Mouse (Mus musculus) heart, embryonic 16.5 days (tissue): Measurements from ENCODE around the gene Myom3. TPM values are rescaled to one million over a fixed set of nuclear protein-coding genes. Genes with fewer than 3 reads are reported as not detected.

Source experiments
- ATAC-seq: fragments of 200-750 bp; cut with Nextera tagmentation; replicated peaks from 2 replicates; pipeline ENCODE4 v1.8.0; 2017; ENCODE audit warnings: moderate number of reproducible peaks; ENCODE audit not compliant: insufficient read depth, low FRiP score; ENCODE audit errors: extremely low read depth
- H3K27ac ChIP-seq: fragments of 300-500 bp; sonication (generic); 2 replicates; pipeline ENCODE4 v1.5.1; 2014; ENCODE audit warnings: mild to moderate bottlenecking, low read length, control low read depth, moderate library complexity
- H3K27me3 ChIP-seq: fragments of 300-500 bp; sonication (generic); 2 replicates; pipeline ENCODE4 v1.6.1; 2014; ENCODE audit warnings: low read length, mixed read lengths; ENCODE audit not compliant: control insufficient read depth, insufficient read depth
- H3K36me3 ChIP-seq: fragments of 300-500 bp; sonication (generic); 2 replicates; pipeline ENCODE4 v1.6.1; 2014; ENCODE audit not compliant: control insufficient read depth, insufficient read depth
- H3K4me1 ChIP-seq: fragments of 300-500 bp; sonication (generic); 2 replicates; pipeline ENCODE4 v1.6.1; 2014; ENCODE audit warnings: low read length, mixed read lengths; ENCODE audit not compliant: control insufficient read depth, insufficient read depth
- H3K4me2 ChIP-seq: fragments of 300-500 bp; sonication (generic); 2 replicates; pipeline ENCODE4 v1.6.1; 2014; ENCODE audit warnings: low read depth, mild to moderate bottlenecking, control low read depth, low read length
- H3K4me3 ChIP-seq: fragments of 300-500 bp; sonication (generic); 2 replicates; pipeline ENCODE4 v1.5.1; 2014; ENCODE audit warnings: mild to moderate bottlenecking, control low read depth, low read length
- H3K9ac ChIP-seq: fragments of 300-500 bp; sonication (generic); 2 replicates; pipeline ENCODE4 v1.6.1; 2014; ENCODE audit warnings: low read length, control low read depth
- H3K9me3 ChIP-seq: fragments of 300-500 bp; sonication (generic); replicated peaks from 2 replicates; pipeline ENCODE4 v1.6.1; 2016; ENCODE audit warnings: low read length; ENCODE audit not compliant: control insufficient read depth
- WGBS: fragments of 180-500 bp; shearing (Covaris S2); extraction: QIAGEN DNeasy Blood & Tissue Kit; methylation state at CpG from one replicate; pipeline ENCODE4 v1.1.7; 2014; 5-methylcytosine and 5-hydroxymethylcytosine counted together
- polyA plus RNA-seq: library from polyadenylated mRNA; unstranded; fragments of >200 nt; fragmentation: Nextera tagmentation; extraction: Ambion mirVana; gene quantifications from 2 replicates; pipeline ENCODE4 v1.2.1, GENCODE M21; 2015

The Myom3 gene
- polyA plus RNA-seq, 1 experiment from 2014 or later = 0.58 TPM

GRCm38 (mm10) chr4:135752106-135752778 is 7.3 kb upstream of the Myom3 start:
- H3K4me1 ChIP-seq = no peaks in the 10 kb centered on the region
- WGBS = 75% methylated on average over 7 of the region's 7 CpGs
- no peak overlapping the region for H3K4me3 ChIP-seq
- peaks cover 11% of the 10 kb centered on the region for H3K9me3 ChIP-seq
- no peak overlapping the region for H3K27ac ChIP-seq
- no peak overlapping the region for H3K9ac ChIP-seq
- H3K27me3 ChIP-seq = no peaks in the 10 kb centered on the region
- H3K36me3 ChIP-seq = no peaks in the 10 kb centered on the region
- ATAC-seq = no peak
- H3K4me2 ChIP-seq = no peak overlapping the region

DNA sequence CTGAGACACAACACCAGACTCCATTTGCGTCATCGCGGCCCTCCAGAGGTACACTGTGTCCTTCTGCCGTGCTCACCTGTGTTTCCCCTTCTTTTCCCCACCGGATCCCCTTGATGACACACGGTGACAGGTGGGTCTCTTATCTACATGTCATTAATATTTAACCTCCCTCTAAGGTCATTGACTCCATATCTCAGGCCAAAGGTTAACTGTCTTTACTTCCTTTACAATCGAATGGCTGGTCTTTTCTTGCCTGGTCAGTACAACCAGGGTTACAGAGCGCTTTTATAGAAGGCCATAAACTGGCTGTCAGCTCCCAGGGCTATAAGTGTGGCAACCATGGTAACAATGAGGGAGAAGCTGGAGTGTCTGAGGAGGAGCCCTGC is 6.7 kb upstream of the Myom3 start:
- Histone ChIP-seq H3K4me2 (no peak overlapping the region), H3K27me3 (no peaks in the 10 kb centered on the region), H3K9ac (no peak overlapping the region), H3K9me3 (peaks cover 11% of the 10 kb centered on the region), H3K4me1 (no peaks in the 10 kb centered on the region), H3K27ac (no peak overlapping the region), H3K36me3 (no peaks in the 10 kb centered on the region), H3K4me3 (no peak overlapping the region)
- no peak for ATAC-seq
- 70% methylated on average over 8 of the region's 8 CpGs for WGBS

GRCm38 (mm10) chr4:135758331-135758730 is 1.2 kb upstream of the Myom3 start:
- H3K27me3 ChIP-seq = no peaks in the 10 kb centered on the region
- no peak overlapping the region for H3K9ac ChIP-seq
- 37% methylated on average over 4 of the region's 4 CpGs for WGBS
- H3K9me3 ChIP-seq = peaks cover 11% of the 10 kb centered on the region
- ATAC-seq = no peak
- peaks cover 6% of the 10 kb centered on the region for H3K4me1 ChIP-seq
- no peak overlapping the region for H3K4me3 ChIP-seq
- H3K4me2 ChIP-seq = no peak overlapping the region
- no peaks in the 10 kb centered on the region for H3K36me3 ChIP-seq
- no peak overlapping the region for H3K27ac ChIP-seq

DNA sequence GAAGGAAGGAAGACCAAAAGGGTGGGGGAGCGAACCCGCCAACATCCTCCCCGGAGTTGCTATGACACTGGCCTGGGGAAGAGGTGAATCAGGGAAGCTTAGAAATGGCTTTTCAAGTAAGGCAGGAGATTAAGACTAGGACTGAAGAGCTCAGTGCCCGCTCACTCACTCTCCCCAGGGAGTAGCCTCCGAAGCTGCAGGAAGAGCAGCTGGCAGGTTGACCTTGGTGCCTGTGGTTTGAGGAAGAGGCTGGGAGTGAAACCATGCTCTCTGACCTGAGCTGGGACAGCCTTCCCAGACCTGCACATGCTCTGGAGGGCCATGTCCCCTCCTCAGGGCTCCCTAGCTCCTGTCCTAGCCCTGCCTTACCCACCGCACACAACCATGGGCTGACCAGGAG is 690 bp upstream of the Myom3 start:
- no peak overlapping the region for H3K4me3 ChIP-seq
- 51% methylated on average over 6 of the region's 6 CpGs for WGBS
- ATAC-seq = no peak

DNA sequence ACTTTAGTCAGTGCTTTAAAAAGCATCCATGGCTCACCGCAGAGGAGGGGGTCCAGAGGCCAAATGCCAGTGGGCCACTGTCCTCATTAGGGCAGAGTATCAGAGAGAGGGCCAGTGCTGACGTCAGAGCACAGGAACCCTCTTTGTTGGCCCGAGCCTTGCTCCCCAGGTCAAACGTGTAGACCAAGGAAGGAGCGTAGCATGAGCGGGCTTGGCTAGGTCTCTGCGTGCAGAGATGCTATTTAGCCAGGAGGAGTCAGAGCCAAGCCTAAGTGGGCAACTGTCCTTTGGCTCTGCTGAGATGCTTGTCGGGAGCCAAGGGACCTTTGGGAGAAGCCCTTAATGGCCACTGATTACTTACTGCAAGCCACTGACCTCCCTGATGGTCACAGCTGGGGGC is 1.5 kb downstream of the Myom3 start:
- peaks cover 6% of the 10 kb centered on the region for H3K4me1 ChIP-seq
- H3K9ac ChIP-seq = no peak overlapping the region
- no peaks in the 10 kb centered on the region for H3K27me3 ChIP-seq
- H3K4me3 ChIP-seq = no peak overlapping the region
- H3K9me3 ChIP-seq = no peaks in the 10 kb centered on the region
- H3K4me2 ChIP-seq = no peak overlapping the region
- 72% methylated on average over 8 of the region's 8 CpGs for WGBS
- no peak overlapping the region for H3K27ac ChIP-seq
- ATAC-seq = no peak
- H3K36me3 ChIP-seq = no peaks in the 10 kb centered on the region

More for the DNA sequence above, 690 bp upstream of the Myom3 start:
- Histone ChIP-seq H3K27ac (no peak overlapping the region), H3K9ac (no peak overlapping the region; the same call in 1 of the 2 replicates), H3K27me3 (no peaks in the 10 kb centered on the region), H3K9me3 (peaks cover 11% of the 10 kb centered on the region), H3K36me3 (no peaks in the 10 kb centered on the region), H3K4me1 (peaks cover 6% of the 10 kb centered on the region), H3K4me2 (no peak overlapping the region)

DNA sequence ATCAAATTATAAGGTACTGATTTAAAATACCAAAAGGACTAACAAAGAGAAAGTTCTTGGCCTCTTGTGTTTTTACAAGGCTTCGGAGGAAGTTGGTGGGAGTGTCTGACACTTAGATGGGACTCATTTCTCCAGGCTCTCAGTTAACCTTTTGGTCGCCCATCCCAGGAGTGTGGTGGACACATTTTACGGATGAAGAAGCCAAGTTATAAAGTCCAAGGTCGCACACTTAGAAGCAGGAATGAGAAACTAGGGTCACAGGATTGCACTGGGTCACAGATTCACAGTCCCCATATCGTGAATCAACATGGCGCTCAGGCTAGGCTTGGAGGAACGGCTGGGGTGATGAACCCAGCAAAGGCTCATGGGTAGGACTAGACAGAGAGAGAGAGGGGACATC is 2.1 kb downstream of the Myom3 start:
- Histone ChIP-seq H3K4me3 (no peak overlapping the region), H3K36me3 (no peaks in the 10 kb centered on the region), H3K4me2 (no peak overlapping the region), H3K9ac (no peak overlapping the region), H3K27me3 (no peaks in the 10 kb centered on the region), H3K9me3 (no peaks in the 10 kb centered on the region), H3K27ac (no peak overlapping the region), H3K4me1 (peaks cover 6% of the 10 kb centered on the region)
- ATAC-seq = no peak
- WGBS = 85% methylated on average over 7 of the region's 7 CpGs

- Histone ChIP-seq H3K9ac (peak overlapping the region; percentile 51; the same call in 1 of the 2 replicates), H3K27ac (no peak overlapping the region), H3K27me3 (no peaks in the 10 kb centered on the region), H3K4me2 (peak overlapping the region; percentile 59), H3K4me3 (peak overlapping the region; percentile 35), H3K9me3 (no peaks in the 10 kb centered on the region), H3K36me3 (no peaks in the 10 kb centered on the region), H3K4me1 (peaks cover 6% of the 10 kb centered on the region)
- ATAC-seq = peak; percentile 62
- 9% methylated on average over 19 of the region's 19 CpGs for WGBS
Observed at GRCm38 (mm10) chr4:135762251-135762906, 2.9 kb downstream of the Myom3 start.

- Histone ChIP-seq H3K36me3 (no peaks in the 10 kb centered on the region), H3K4me1 (no peaks in the 10 kb centered on the region), H3K4me3 (no peak overlapping the region), H3K27me3 (no peaks in the 10 kb centered on the region), H3K9me3 (no peaks in the 10 kb centered on the region), H3K9ac (no peak overlapping the region), H3K27ac (no peak overlapping the region), H3K4me2 (no peak overlapping the region)
- 88% methylated on average over 13 of the region's 13 CpGs for WGBS
- no peak for ATAC-seq
Observed at GRCm38 (mm10) chr4:135764700-135765099, 5.2 kb downstream of the Myom3 start.

DNA sequence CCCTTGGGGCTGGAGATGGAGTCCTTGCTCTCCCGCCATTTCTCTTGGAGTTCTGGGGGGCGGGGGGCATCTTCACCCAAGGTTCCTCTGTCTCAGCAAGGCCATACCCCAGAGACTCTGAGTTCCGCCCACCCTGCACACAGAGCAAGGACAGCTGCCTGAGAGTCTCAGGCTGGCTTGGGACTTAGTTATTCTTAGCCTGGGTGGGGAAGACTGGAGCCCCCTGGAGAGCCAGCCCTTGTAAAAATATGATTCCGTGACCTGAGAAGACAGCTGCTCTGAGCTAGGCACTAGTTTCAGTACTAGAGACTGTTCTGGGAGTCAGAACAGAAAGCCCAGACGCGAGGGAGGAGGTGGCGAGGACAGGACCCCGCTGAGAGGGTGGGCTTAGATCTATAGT is 6.2 kb downstream of the Myom3 start:
- Histone ChIP-seq H3K27ac (no peak overlapping the region), H3K4me2 (no peak overlapping the region), H3K4me1 (no peaks in the 10 kb centered on the region), H3K27me3 (no peaks in the 10 kb centered on the region), H3K9ac (no peak overlapping the region), H3K36me3 (no peaks in the 10 kb centered on the region), H3K9me3 (no peaks in the 10 kb centered on the region), H3K4me3 (no peak overlapping the region)
- WGBS = 69% methylated on average over 8 of the region's 8 CpGs
- ATAC-seq = no peak
